Mouse (Mus musculus): Measurements from ENCODE around the gene Lrrc15.

Lrrc15 gene

GRCm38 (mm10) chr16:30236091-30236699, 46.9 kb downstream of the Lrrc15 start:
- DNase-seq, result peak; percentile 89

GRCm38 (mm10) chr16:30235577-30235976, 47.5 kb downstream of the Lrrc15 start:
- DNase-seq, result peak; percentile 36

- peak; percentile 50 for DNase-seq
Measured at GRCm38 (mm10) chr16:30234636-30235546, 48.2 kb downstream of the Lrrc15 start.

- DNase-seq, result no peak
Measured at GRCm38 (mm10) chr16:30234077-30234476, 49.0 kb downstream of the Lrrc15 start.

GRCm38 (mm10) chr16:30231882-30232604, 51.0 kb downstream of the Lrrc15 start:
- DNase-seq, result peak; percentile 30

GRCm38 (mm10) chr16:30227352-30227751, 55.7 kb downstream of the Lrrc15 start:
- DNase-seq, result peak; percentile 24

GRCm38 (mm10) chr16:30221161-30221782, 61.8 kb downstream of the Lrrc15 start:
- no peak for DNase-seq

Measured in lung, postnatal 10 days (tissue).